Mouse (Mus musculus): ENCODE measurements around the gene Krtap12-1. TPM values are rescaled to one million over a fixed set of nuclear protein-coding genes. Genes with fewer than 3 reads are reported as not detected.

The Krtap12-1 gene
- polyA plus RNA-seq (2017; shearing (Covaris generic)) = not detected

GRCm38 (mm10) chr10:77720299-77720698, at the start of gene Krtap12-1:
Krtap12-1 (plus strand) TSS chr10:77720599.

GRCm38 (mm10) chr10:77685895-77686664, 34.3 kb upstream of the Krtap12-1 start, which contains the start of gene Tspear:
Tspear (plus strand) TSS chr10:77686569.

GRCm38 (mm10) chr10:77690356-77690807, 30.0 kb upstream of the Krtap12-1 start, which contains the start of gene Gm19402:
Gm19402 (minus strand) TSS chr10:77690757.

GRCm38 (mm10) chr10:77697133-77697532, 23.3 kb upstream of the Krtap12-1 start, which contains the start of gene Gm9508:
Gm9508 (minus strand) TSS chr10:77697233.

GRCm38 (mm10) chr10:77706326-77706725, 14.1 kb upstream of the Krtap12-1 start, which contains the start of gene Gm10272:
Gm10272 (plus strand) TSS chr10:77706626.

GRCm38 (mm10) chr10:77711157-77711556, 9.2 kb upstream of the Krtap12-1 start, which contains the start of gene Gm10024:
Gm10024 (plus strand) TSS chr10:77711457.

GRCm38 (mm10) chr10:77715507-77715906, 4.9 kb upstream of the Krtap12-1 start, which contains the start of gene Gm10142:
Gm10142 (plus strand) TSS chr10:77715807.

GRCm38 (mm10) chr10:77726186-77726585, 5.8 kb downstream of the Krtap12-1 start, which contains the start of gene Gm10100:
Gm10100 (plus strand) TSS chr10:77726486.

GRCm38 (mm10) chr10:77741924-77742688, 21.7 kb downstream of the Krtap12-1 start, which contains the start of gene Gm18596:
Gm18596 (minus strand) TSS chr10:77742638.

GRCm38 (mm10) chr10:77751254-77751653, 30.9 kb downstream of the Krtap12-1 start, which contains the start of gene Gm9736:
Gm9736 (minus strand) TSS chr10:77751354.

GRCm38 (mm10) chr10:77759582-77759981, 39.2 kb downstream of the Krtap12-1 start, which contains the start of gene Gm3233:
Gm3233 (minus strand) TSS chr10:77759682.

Other genes starting within 250 kb of the Krtap12-1 start
- 10 to 100 TPM; 42.4 to 43.5 TPM for gene Fam207a, start 204.8 kb upstream of the Krtap12-1 start, polyA plus RNA-seq (2017; shearing (Covaris generic))
- gene Itgb2, start 190.3 kb upstream of the Krtap12-1 start, polyA plus RNA-seq (2017; shearing (Covaris generic)) = 100 to 1,000 TPM; 542 to 549 TPM
- gene Pttg1ip, start 138.9 kb upstream of the Krtap12-1 start, polyA plus RNA-seq (2017; shearing (Covaris generic)) = 100 to 1,000 TPM in 1 of 2 experiments, 10 to 100 TPM in 1; 89.0 to 125 TPM
- gene Sumo3, start 114.5 kb upstream of the Krtap12-1 start, polyA plus RNA-seq (2017; shearing (Covaris generic)) = 100 to 1,000 TPM in 1 of 2 experiments, 10 to 100 TPM in 1; 95.5 to 116 TPM
- 1 to 10 TPM in 1 of 2 experiments, not detected in 1; 2.4 TPM for gene Gm49325, start 114.4 kb upstream of the Krtap12-1 start, polyA plus RNA-seq (2017; shearing (Covaris generic))
- gene Ube2g2, start 98.3 kb upstream of the Krtap12-1 start, polyA plus RNA-seq (2017; shearing (Covaris generic)) = 10 to 100 TPM; 44.0 to 51.5 TPM
- gene Tspear, start 34.0 kb upstream of the Krtap12-1 start, polyA plus RNA-seq (2017; shearing (Covaris generic)) = 1 to 10 TPM in 1 of 2 experiments, under 1 TPM in 1; 0.58 to 1.0 TPM
- gene Gm19402, start 29.8 kb upstream of the Krtap12-1 start, polyA plus RNA-seq (2017; shearing (Covaris generic)) = 1 to 10 TPM in 1 of 2 experiments, not detected in 1; 1.2 TPM
- under 1 TPM; 0.53 to 0.62 TPM for gene Gm9508, start 23.4 kb upstream of the Krtap12-1 start, polyA plus RNA-seq (2017; shearing (Covaris generic))
- not detected for gene Gm10272, start 14.0 kb upstream of the Krtap12-1 start, polyA plus RNA-seq (2017; shearing (Covaris generic))
- not detected for gene Gm10024, start 9.1 kb upstream of the Krtap12-1 start, polyA plus RNA-seq (2017; shearing (Covaris generic))
- not detected for gene Gm10142, start 4.8 kb upstream of the Krtap12-1 start, polyA plus RNA-seq (2017; shearing (Covaris generic))
- not detected for gene Gm10100, start 5.9 kb downstream of the Krtap12-1 start, polyA plus RNA-seq (2017; shearing (Covaris generic))
- gene Gm18596, start 22.0 kb downstream of the Krtap12-1 start, polyA plus RNA-seq (2017; shearing (Covaris generic)) = not detected
- under 1 TPM in 1 of 2 experiments, not detected in 1; 0.81 TPM for gene Gm9736, start 30.8 kb downstream of the Krtap12-1 start, polyA plus RNA-seq (2017; shearing (Covaris generic))
- gene Gm3233, start 39.1 kb downstream of the Krtap12-1 start, polyA plus RNA-seq (2017; shearing (Covaris generic)) = not detected
- not detected for gene Gm3238, start 50.7 kb downstream of the Krtap12-1 start, polyA plus RNA-seq (2017; shearing (Covaris generic))
- gene Gm7138, start 56.3 kb downstream of the Krtap12-1 start, polyA plus RNA-seq (2017; shearing (Covaris generic)) = not detected
- gene Gm3250, start 61.9 kb downstream of the Krtap12-1 start, polyA plus RNA-seq (2017; shearing (Covaris generic)) = not detected
- 1 to 10 TPM in 1 of 2 experiments, not detected in 1; 1.3 TPM for gene Gm7137, start 67.6 kb downstream of the Krtap12-1 start, polyA plus RNA-seq (2017; shearing (Covaris generic))
- gene Gm9639, start 74.5 kb downstream of the Krtap12-1 start, polyA plus RNA-seq (2017; shearing (Covaris generic)) = not detected
- gene Gm19668, start 78.5 kb downstream of the Krtap12-1 start, polyA plus RNA-seq (2017; shearing (Covaris generic)) = not detected
- not detected for gene Gm9507, start 91.2 kb downstream of the Krtap12-1 start, polyA plus RNA-seq (2017; shearing (Covaris generic))
- gene Gm2696, start 94.1 kb downstream of the Krtap12-1 start, polyA plus RNA-seq (2017; shearing (Covaris generic)) = not detected
- gene Krtap10-4, start 106.5 kb downstream of the Krtap12-1 start, polyA plus RNA-seq (2017; shearing (Covaris generic)) = not detected
- under 1 TPM in 1 of 2 experiments, not detected in 1; 0.33 TPM for gene Krtap10-10, start 115.3 kb downstream of the Krtap12-1 start, polyA plus RNA-seq (2017; shearing (Covaris generic))
- gene Gm36176, start 126.2 kb downstream of the Krtap12-1 start, polyA plus RNA-seq (2017; shearing (Covaris generic)) = not detected
- not detected for gene Gm10318, start 132.3 kb downstream of the Krtap12-1 start, polyA plus RNA-seq (2017; shearing (Covaris generic))
- gene Gm3285, start 141.4 kb downstream of the Krtap12-1 start, polyA plus RNA-seq (2017; shearing (Covaris generic)) = not detected
- 1 to 10 TPM in 1 of 2 experiments, under 1 TPM in 1; 0.13 to 2.1 TPM for gene Lrrc3, start 181.9 kb downstream of the Krtap12-1 start, polyA plus RNA-seq (2017; shearing (Covaris generic))
- gene Trpm2, start 250.0 kb downstream of the Krtap12-1 start, polyA plus RNA-seq (2017; shearing (Covaris generic)) = 1 to 10 TPM; 1.0 to 1.3 TPM